Mouse (Mus musculus): ENCODE results near the gene Tead1.

GRCm38 (mm10) chr7:112717676-112718075, 38.6 kb downstream of the Tead1 start:
- no peak for TF ChIP-seq CTCF (IDR thresholded peaks at IDR 0.05; ENCODE audit: control insufficient read depth, insufficient read depth, insufficient replicate concordance, low read depth, low read length)
- no peak for TF ChIP-seq POLR2A (IDR thresholded peaks at IDR 0.05; ENCODE audit: control insufficient read depth, low read depth, low read length)

Data from testis, adult 2 months (tissue).